Mouse (Mus musculus): ENCODE results near the gene Kcnq1.

- TF ChIP-seq GATA1 (IDR thresholded peaks at IDR 0.05; ENCODE audit: borderline replicate concordance, low read length) (no peak), FLI1 (IDR thresholded peaks at IDR 0.05; ENCODE audit: low read length) (no peak)
Measured at GRCm38 (mm10) chr7:143167275-143167674, 61.1 kb downstream of the Kcnq1 start.
